Mouse (Mus musculus) naive thymus-derived CD4-positive, alpha-beta T cell, adult 2 months (primary cell): ENCODE data around the gene Nup35.

Source experiments
- DNase-seq: peaks from one replicate; pipeline ENCODE4 v3.0.0-alpha.2; 2011; ENCODE audit warnings: low read depth

Nup35 gene

DNA sequence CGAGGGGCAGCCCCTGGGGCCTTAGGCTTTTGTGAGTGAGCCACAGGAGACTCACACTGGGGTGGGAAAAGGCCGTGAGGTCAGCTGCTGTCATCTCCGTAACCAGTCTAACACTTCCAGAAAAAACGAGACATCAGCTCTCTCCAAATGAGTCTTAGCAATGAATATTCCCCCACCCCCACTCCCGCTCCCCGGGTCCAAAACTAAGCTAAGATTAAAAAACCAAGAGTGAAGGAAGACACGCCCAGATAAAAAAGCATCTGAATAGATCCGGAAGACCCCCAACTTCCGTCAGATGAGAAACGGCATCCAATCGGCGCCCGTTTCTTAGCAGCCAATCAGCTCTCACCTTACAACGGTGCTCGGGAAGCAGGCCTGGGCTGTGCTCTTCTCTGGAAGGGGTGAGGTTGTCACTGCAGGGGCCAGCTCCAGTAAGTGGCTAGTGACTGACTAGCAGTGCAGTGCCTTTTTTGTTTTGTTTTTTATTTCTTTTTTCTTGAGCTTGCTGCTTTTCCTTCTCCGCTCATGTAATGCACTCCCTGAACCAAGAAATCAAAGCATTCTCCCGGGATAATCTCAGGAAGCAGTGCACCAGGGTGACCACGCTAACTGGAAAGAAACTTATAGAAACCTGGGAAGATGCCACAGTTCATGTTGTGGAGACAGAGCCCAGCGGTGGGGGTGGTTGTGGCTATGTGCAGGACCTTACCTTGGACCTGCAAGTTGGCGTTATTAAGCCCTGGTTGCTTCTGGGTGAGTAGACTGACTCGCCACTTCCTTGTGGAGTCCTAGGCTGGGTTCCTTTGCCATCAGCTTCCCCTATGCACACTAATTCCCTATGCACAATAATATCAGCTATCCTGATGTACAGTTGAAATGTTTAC, at the start of gene Nup35, which contains the start of gene Dusp19:
Gene Nup35, plus strand, starts transcription at position 383 of the 884 bp plus-strand sequence.
Gene Dusp19, plus strand, starts transcription at position 192 of the 884 bp plus-strand sequence.
- DNase-seq, result peak; percentile 92

DNA sequence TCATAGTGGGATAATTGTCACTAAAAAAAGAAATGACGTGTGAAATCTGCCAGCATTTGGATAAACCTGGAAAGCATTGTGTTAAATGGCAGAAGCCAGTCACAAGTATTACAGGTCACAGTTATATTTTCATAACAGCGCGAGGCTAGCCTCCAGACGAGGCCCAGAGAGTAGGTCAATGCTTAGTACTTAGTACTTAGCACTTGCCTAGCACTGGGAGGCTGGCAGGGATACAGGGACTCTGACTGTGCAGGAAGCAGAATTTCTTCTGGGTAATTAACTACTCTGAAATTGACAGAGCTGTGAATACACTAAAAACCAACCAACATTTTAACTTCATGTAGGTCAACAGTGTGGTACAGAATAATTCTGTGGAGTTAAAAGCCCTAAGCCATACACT, 49.6 kb upstream of the Nup35 start:
- no peak for DNase-seq

DNA sequence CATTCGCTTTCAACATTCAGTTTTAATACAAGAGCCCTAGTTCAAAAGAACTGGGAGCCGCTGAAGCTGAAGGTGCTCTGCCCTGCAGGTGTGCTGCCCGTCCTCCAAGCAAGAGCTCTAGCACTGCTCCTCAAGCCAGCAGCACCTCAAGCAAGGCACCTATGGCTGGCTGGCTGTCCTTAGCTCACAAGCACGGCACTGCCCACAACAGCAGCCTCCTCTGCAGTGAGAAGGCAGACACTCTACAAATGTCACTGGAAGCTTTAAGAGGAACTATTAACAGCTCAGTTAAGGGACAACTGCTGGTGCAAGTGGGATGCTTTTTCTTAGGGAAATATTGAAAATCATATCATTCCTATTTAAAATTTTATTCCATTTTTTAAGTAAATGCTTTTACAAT, 46.4 kb upstream of the Nup35 start:
- DNase-seq, result no peak

DNA sequence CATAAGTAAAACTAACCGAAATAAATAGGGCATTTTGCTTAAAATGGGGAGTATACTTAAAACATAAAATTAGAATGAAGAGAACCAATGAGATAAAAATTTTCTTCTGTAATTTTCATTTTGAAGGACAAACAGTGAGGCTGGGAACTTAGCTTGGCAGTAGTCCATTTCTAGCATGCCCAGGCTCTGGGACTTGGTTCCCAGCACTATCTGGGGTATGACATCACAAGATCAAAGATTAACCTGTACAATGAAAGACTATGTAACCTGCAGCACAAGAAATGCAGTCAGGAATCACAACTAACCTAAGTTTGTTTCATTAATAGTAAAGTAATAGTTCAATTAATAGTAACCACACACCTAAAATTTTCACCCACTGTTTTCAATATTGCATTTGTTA, 39.8 kb upstream of the Nup35 start:
- DNase-seq, result no peak

DNA sequence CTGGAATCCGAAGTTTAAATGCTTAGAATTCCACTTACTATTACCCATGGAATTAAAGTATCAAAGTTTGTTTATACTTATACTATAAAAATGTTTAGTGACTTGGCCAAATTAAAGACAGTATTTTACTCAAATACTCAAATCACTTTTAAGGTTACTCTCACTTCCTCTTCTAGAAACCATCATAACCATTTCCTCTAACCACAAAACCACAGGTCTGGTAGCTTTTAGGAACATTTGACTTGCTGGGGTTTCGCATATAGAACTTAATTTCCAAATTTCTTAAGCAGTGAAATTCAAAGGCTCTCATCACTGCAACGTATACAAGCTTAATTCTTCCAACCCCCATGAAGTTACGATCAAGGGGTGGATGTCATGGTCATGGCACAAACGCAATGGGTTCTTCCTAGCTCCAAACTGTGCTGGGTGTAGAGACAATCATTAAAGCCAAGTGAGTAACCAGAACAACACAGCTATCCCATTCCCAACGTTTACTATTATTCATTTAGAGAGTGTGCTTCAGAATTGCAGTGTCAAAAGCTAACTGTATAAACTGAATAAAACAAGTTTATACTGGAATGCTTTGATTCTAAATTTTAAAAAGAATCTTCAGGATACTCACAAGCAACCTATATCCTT, 37.7 kb upstream of the Nup35 start:
- peak; percentile 58 for DNase-seq

- DNase-seq, result peak; percentile 32
These were observed 36.6 kb upstream of the Nup35 start for GRCm38 (mm10) chr2:80580311-80580961.

GRCm38 (mm10) chr2:80581043-80581711, 35.9 kb upstream of the Nup35 start, which contains the start of gene Nckap1:
Gene Nckap1 (minus strand): TSS chr2:80581380.
- peak; percentile 78 for DNase-seq

- no peak for DNase-seq
These were observed 34.7 kb upstream of the Nup35 start for GRCm38 (mm10) chr2:80582356-80582755.

- no peak for DNase-seq
These were observed 22.7 kb upstream of the Nup35 start for GRCm38 (mm10) chr2:80594215-80594918.

DNA sequence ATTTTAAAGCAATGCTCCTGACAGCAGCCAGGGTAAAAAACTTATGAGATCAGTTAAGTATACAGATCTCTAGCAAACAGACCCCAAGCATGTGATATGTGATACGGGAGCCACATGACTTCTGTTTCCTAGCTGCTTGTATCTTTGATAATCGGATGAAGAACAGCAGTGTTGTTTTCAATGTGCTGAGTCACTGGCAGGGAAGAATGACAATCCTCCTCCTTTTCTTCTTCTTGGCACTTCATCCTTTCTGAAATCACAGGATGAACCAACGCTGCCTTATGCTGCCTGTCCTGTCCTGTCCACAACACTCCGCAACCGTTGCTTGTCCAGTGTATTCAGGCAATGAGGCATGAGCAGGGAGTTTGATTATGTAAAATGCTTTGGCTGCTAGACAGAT, 20.1 kb upstream of the Nup35 start:
- no peak for DNase-seq

DNA sequence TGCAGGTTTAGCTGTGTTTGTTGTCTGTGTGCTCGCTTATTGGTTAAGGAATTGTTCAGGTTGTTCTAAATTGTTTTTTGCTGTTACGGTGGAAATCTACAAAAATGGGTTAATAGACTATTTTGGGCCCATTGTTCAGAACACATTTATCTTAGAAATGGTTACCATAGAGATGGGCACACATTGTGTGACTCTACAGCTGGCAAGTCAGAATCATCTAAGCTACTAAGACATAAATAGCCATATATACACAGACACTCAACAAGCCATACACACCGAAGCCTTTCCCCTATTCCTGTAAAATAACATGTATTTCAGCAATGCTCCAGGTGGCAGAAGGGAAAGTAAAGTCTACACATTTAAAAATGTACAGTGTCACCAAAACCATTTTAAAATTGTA, 17.2 kb upstream of the Nup35 start:
- DNase-seq, result no peak

- DNase-seq, result no peak
These were observed 16.4 kb upstream of the Nup35 start for GRCm38 (mm10) chr2:80600611-80601010.

- DNase-seq, result no peak
These were observed 14.3 kb upstream of the Nup35 start for GRCm38 (mm10) chr2:80602756-80603155.

DNA sequence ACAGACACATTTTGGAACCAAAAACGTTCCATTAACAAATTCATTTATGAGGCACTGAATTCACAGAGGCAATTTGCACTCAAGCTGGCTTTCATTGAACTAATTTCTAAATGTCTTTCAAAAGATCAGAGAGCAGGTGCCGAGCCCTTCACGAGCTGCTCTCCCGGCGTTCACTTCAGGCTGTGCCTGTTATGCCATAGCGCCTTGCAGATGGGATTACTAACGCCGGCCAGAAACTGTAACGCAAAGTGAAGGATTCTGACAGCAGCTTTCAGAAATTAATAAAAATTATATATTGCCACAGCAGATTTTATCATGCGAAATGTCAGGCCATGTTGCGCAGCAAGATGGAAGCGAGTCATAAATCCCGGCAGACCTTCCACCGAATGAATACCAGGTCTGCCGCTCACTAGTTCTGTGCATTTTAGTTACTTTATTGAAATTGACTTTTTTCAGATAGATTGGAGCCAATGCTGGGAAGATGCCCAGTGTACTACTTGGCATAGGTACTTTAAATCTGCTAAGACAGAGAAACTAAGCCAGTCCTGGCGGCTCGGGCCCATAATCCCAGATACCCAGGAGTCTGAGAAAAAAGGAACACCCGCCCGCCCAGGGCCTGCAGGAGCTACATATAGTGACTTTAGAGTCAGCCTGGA, 13.1 kb upstream of the Nup35 start:
- no peak for DNase-seq

DNA sequence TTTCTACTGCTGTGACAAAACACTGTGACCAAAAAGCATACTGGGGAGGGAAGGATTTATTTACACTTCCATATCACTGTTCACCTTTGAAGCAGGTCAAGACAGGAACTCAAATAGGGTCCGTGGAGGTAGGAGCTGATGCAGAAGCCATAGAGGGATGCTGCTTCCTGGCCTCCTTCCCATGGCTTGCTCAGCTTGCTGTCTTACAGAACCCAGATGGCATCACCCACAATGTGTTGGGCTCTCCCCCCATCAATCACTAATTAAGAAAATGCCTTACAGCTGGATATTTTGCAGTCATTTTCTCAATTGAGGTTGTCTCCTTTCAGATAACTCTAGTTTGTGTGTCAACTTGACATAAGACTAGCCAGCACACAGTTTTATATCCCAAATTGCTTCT, 4.8 kb upstream of the Nup35 start:
- DNase-seq, result no peak

- no peak for DNase-seq
These were observed 4.2 kb upstream of the Nup35 start for GRCm38 (mm10) chr2:80612796-80613195.

DNA sequence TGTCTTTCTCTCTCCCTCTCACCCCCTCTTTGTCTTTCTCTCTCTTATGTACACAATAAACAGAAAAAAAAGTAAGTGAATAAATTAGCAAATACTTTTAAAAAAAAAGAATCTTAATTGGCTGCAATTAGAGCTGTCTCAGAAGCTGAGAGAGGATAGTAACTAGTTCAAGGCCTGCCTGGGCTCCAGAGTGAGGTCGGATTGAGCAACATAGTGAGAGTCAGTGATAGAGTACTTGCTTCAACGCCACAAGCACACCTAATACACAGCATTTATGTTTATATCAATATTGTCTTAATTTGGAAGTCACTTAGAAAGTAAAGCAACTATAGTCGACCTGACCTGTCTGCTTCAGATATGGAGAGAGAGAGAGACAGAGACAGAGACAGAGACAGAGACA, 2.0 kb downstream of the Nup35 start:
- no peak for DNase-seq

DNA sequence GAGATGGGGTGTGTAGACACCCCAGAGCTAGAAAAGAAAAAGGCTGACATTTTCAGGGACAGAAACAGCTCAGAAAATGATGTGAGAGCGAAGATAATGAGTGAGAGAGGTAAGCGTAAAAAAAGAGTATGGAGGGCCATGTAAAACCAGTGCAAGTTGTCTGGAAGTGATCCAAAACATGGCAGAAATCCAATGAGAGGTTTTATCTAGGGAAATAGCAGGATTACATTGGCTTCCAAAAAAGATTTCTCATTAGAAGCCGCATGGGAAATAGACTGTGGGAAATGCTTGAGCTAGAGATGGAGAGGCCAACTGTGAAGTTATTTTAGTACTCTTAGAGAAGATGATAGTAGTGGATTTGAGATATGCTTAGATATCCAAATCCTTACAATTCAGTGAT, 4.9 kb downstream of the Nup35 start:
- no peak for DNase-seq

DNA sequence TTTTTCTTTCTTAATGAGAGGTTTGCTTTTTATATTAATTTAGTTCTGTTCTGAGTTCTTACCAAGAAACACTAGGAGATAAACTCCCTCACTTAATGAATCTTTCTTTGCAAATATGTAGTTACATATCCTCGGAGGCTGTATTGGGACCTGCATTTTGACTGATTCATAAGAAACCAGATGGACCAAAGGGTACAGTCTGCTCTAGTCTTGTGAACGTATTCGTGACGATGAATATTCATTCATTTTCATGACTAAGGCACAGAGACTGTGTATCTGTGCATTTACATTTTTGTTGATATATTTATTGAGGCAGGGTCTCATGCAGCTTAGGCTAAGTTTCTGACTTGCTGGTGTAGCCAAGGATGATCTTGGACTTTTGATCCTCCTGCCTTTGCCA, 7.5 kb downstream of the Nup35 start:
- DNase-seq, result no peak

DNA sequence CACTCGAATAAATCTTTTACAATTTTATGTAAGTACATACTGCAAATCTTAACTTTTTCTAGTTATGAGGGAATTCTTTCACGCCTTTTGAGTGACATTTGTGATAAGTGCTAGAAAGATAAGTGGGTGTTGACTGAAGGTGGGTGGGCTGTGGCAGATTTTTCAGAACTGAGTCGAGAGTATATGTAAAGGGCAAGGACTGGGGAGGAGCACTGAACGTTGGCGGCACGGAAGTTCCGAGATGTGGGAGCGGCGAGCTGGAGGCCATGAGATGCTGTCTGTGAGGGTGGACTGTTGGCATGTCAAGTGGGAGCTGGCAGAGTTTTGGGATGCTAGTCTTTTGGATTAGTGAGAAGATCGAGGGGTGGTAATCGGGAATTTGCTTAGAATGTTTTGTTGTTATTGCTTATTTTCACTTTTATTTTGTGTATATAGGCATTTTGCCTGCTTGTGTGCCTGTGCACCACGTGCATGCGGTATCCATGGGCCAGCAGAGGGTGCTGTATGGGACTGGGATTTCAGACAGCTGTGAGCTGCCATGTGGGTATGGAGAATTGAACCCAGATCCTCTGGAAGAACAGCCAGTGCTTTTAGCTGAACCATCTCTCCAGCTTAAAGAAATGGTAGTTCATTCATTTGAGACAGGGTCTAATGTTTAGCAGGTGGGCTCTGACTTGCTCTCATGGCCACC, 15.4 kb downstream of the Nup35 start:
- no peak for DNase-seq
